8 mouse cellular contexts compared by ENCODE assay signal in genomic region chr5:112853179-112853578, GRCm38 (mm10). TPM values are rescaled to one million over a fixed set of nuclear protein-coding genes. Genes with fewer than 3 reads are reported as not detected.
A peak's percentile ranks its signal among the peaks of the same experiment; 100 is the strongest.
DNase-seq lines count a peak whose midpoint lies in the region; ATAC-seq and TF ChIP-seq lines count a peak whose summit lies in the region.

No protein-coding gene starts in this region.

- peak overlapping the region; percentile 40; the same call in 1 of the 2 replicates for H3K27ac ChIP-seq in forebrain, postnatal 0 days (ENCODE audit: low read depth, low read length)
- H3K27ac ChIP-seq in midbrain, embryonic 13.5 days = peak overlapping the region; percentile 81
- H3K27ac ChIP-seq in stomach, embryonic 16.5 days (ENCODE audit: low read length) = peak overlapping the region; percentile 71

- H3K4me1 ChIP-seq in forebrain, postnatal 0 days (ENCODE audit: insufficient read depth) = 0 out of 2 replicates have a peak, but pooled peaks cover 6% of the 10 kb centered on the region
- H3K4me1 ChIP-seq in midbrain, embryonic 13.5 days (replicated peaks) = peaks cover 57% of the 10 kb centered on the region
- H3K4me1 ChIP-seq in stomach, embryonic 16.5 days (ENCODE audit: control insufficient read depth, insufficient read depth, low read length) = peaks cover 15% of the 10 kb centered on the region

- no peaks in the 10 kb centered on the region for H3K36me3 ChIP-seq in forebrain, postnatal 0 days (ENCODE audit: insufficient read depth)
- no peaks in the 10 kb centered on the region for H3K36me3 ChIP-seq in midbrain, embryonic 13.5 days
- no peaks in the 10 kb centered on the region for H3K36me3 ChIP-seq in stomach, embryonic 16.5 days (ENCODE audit: control insufficient read depth, insufficient read depth, low read length)

- no peak overlapping the region for H3K4me2 ChIP-seq in forebrain, postnatal 0 days (ENCODE audit: low read depth)
- H3K4me2 ChIP-seq in midbrain, embryonic 13.5 days (replicated peaks) = no peak overlapping the region
- H3K4me2 ChIP-seq in stomach, embryonic 16.5 days (ENCODE audit: low read depth, low read length) = no peak overlapping the region

- H3K4me3 ChIP-seq in forebrain, postnatal 0 days (ENCODE audit: low read depth, low read length) = no peak overlapping the region
- H3K4me3 ChIP-seq in midbrain, embryonic 13.5 days (replicated peaks) = no peak overlapping the region
- no peak overlapping the region for H3K4me3 ChIP-seq in stomach, embryonic 16.5 days (replicated peaks; ENCODE audit: low read length)

- peak; percentile 54 for DNase-seq in adrenal gland, postnatal 14 days
- no peak for DNase-seq in adrenal gland, postnatal 25 days
- DNase-seq in forebrain, postnatal 0 days = peak; percentile 74
- peak; percentile 89 for DNase-seq in heart, postnatal 4 days
- peak; percentile 59 to 69 for DNase-seq in left cerebral cortex, adult 18-20 months (ENCODE audit: low spot score in 2 of 2)

- ATAC-seq in forebrain, postnatal 0 days = peak; percentile 72
- peak; percentile 72 for ATAC-seq in midbrain, embryonic 13.5 days
- peak; percentile 85 for ATAC-seq in stomach, embryonic 16.5 days (ENCODE audit: insufficient read depth, low FRiP score)
- ATAC-seq in megakaryocyte, adult 5-6 weeks (ENCODE audit: poor library complexity, severe bottlenecking) = no peak

- no peak overlapping the region for H3K9ac ChIP-seq in forebrain, postnatal 0 days
- H3K9ac ChIP-seq in midbrain, embryonic 13.5 days (replicated peaks) = no peak overlapping the region
- H3K9ac ChIP-seq in stomach, embryonic 16.5 days (ENCODE audit: low read length) = no peak overlapping the region

- H3K27me3 ChIP-seq in forebrain, postnatal 0 days (ENCODE audit: insufficient read depth, low read length) = no peaks in the 10 kb centered on the region
- 0 out of 2 replicates have a peak, but pooled peaks cover 6% of the 10 kb centered on the region for H3K27me3 ChIP-seq in midbrain, embryonic 13.5 days
- no peaks in the 10 kb centered on the region; the same call in 1 of the 2 replicates for H3K27me3 ChIP-seq in stomach, embryonic 16.5 days (ENCODE audit: control insufficient read depth, insufficient read depth, low read length)

- no peaks in the 10 kb centered on the region for H3K9me3 ChIP-seq in forebrain, postnatal 0 days (ENCODE audit: low read length)
- H3K9me3 ChIP-seq in midbrain, embryonic 13.5 days = no peaks in the 10 kb centered on the region
- H3K9me3 ChIP-seq in stomach, embryonic 16.5 days (replicated peaks; ENCODE audit: control insufficient read depth, low read length) = no peaks in the 10 kb centered on the region

- TF ChIP-seq CTCF in forebrain, postnatal 0 days (IDR thresholded peaks at IDR 0.05; ENCODE audit: low read depth) = no peak

- WGBS in forebrain, postnatal 0 days = 18% methylated on average over 8 of the region's 8 CpGs
- WGBS in midbrain, embryonic 13.5 days = 9% methylated on average over 8 of the region's 8 CpGs
- 30% methylated on average over 8 of the region's 8 CpGs for WGBS in stomach, embryonic 16.5 days

RNA-seq across cellular contexts. Expression of gene Myo18b, which starts 43.0 kb away (rescaled TPM):
- total RNA-seq in adrenal gland, postnatal 14 days (2021) = 0.07 and 0.23 TPM in 2 replicates
- 0.18 TPM in 1 of 2 replicates, not detected in the other for total RNA-seq in adrenal gland, postnatal 25 days (2021)
- total RNA-seq in forebrain, postnatal 0 days (2014; rRNA removed) = 2.0 and 2.5 TPM in 2 replicates
- 1.0 and 1.6 TPM in 2 replicates for polyA plus RNA-seq in forebrain, postnatal 0 days (2015; fragmentation: Nextera tagmentation; extraction: Ambion mirVana)
- 100 to 1,000 TPM; 194 to 208 TPM for total RNA-seq in heart, postnatal 4 days (2021)
- 1 to 10 TPM; 1.1 to 1.7 TPM for total RNA-seq in left cerebral cortex, adult 18-20 months (2021)
- 2.1 and 2.3 TPM in 2 replicates for polyA plus RNA-seq in midbrain, embryonic 13.5 days (2015; fragmentation: Nextera tagmentation; extraction: Ambion mirVana)
- polyA plus RNA-seq in stomach, embryonic 16.5 days (2015; fragmentation: Nextera tagmentation; extraction: Ambion mirVana) = 0.42 and 2.1 TPM in 2 replicates
- 0.29 and 0.39 TPM in 2 replicates for total RNA-seq in megakaryocyte, adult 5-6 weeks (2015)
- total RNA-seq in megakaryocyte, adult 5-6 weeks (2017) = 0.12 and 0.22 TPM in 2 replicates

Comparison
In these comparisons a context has a peak if more than half of its experiments do, and no peak if none do; other contexts are left out.
1. RNA of gene Myo18b, which starts 43.0 kb away (total RNA-seq): 194 to 208 TPM in heart, postnatal 4 days; 2.0 to 2.5 TPM in forebrain, postnatal 0 days, 1.1 to 1.7 TPM in left cerebral cortex, adult 18-20 months, 0.12 to 0.39 TPM in megakaryocyte, adult 5-6 weeks, 0.18 TPM in adrenal gland, postnatal 25 days and 0.07 to 0.23 TPM in adrenal gland, postnatal 14 days; every median in the first group is over 10 times any median in the second.
2. Peak in every context shown above with its lines, with median percentiles within 50 percentile points of each other: H3K27ac ChIP-seq.